Mouse (Mus musculus) intestine, embryonic 14.5 days (tissue): ENCODE results near the gene Zfp683. TPM values are rescaled to one million over a fixed set of nuclear protein-coding genes. Genes with fewer than 3 reads are reported as not detected.

ENCODE experiments used
- ATAC-seq: fragments of 200-750 bp; cut with Nextera tagmentation; replicated peaks from 2 replicates; pipeline ENCODE4 v1.8.0; 2017; ENCODE audit warnings: low read depth, moderate number of reproducible peaks, moderate TSS enrichment, moderate library complexity; ENCODE audit not compliant: low FRiP score, low TSS enrichment
- DNase-seq: peaks from one replicate; pipeline ENCODE4 v3.0.0-alpha.2; 2018; ENCODE audit warnings: low spot score
- H3K27ac ChIP-seq: fragments of 300-500 bp; sonication (generic); 2 replicates; pipeline ENCODE4 v1.5.1; 2014; ENCODE audit warnings: low read depth, mild to moderate bottlenecking, control low read depth
- H3K27me3 ChIP-seq: fragments of 300-500 bp; sonication (generic); replicated peaks from 2 replicates; pipeline ENCODE4 v1.6.1; 2014; ENCODE audit warnings: low read length, control low read depth; ENCODE audit not compliant: control insufficient read depth, insufficient read depth
- H3K36me3 ChIP-seq: fragments of 300-500 bp; sonication (generic); 2 replicates; pipeline ENCODE4 v1.6.1; 2014; ENCODE audit warnings: low read length, control low read depth; ENCODE audit not compliant: control insufficient read depth, insufficient read depth
- H3K4me1 ChIP-seq: fragments of 300-500 bp; sonication (generic); replicated peaks from 2 replicates; pipeline ENCODE4 v1.6.1; 2014; ENCODE audit warnings: low read length, control low read depth, mixed read lengths; ENCODE audit not compliant: control insufficient read depth, insufficient read depth
- H3K4me2 ChIP-seq: fragments of 300-500 bp; sonication (generic); 2 replicates; pipeline ENCODE4 v1.6.1; 2014; ENCODE audit warnings: low read length
- H3K4me3 ChIP-seq: fragments of 300-500 bp; sonication (generic); 2 replicates; pipeline ENCODE4 v1.5.1; 2014; ENCODE audit warnings: low read depth, low read length, control low read depth, mixed read lengths
- H3K9ac ChIP-seq: fragments of 300-500 bp; sonication (generic); 2 replicates; pipeline ENCODE4 v1.6.1; 2014; ENCODE audit warnings: mild to moderate bottlenecking, low read length
- H3K9me3 ChIP-seq: fragments of 300-500 bp; sonication (generic); 2 replicates; pipeline ENCODE4 v1.6.1; 2016; ENCODE audit warnings: low read length, control low read depth; ENCODE audit not compliant: control insufficient read depth
- WGBS: fragments of 180-500 bp; shearing (Covaris S2); extraction: QIAGEN DNeasy Blood & Tissue Kit; methylation state at CpG from one replicate; pipeline ENCODE4 v1.1.7; 2014; 5-methylcytosine and 5-hydroxymethylcytosine counted together
- polyA plus RNA-seq: library from polyadenylated mRNA; unstranded; fragments of >200 nt; fragmentation: Nextera tagmentation; extraction: Ambion mirVana; gene quantifications from 2 replicates; pipeline ENCODE4 v1.2.1, GENCODE M21; 2014

Gene Zfp683
- polyA plus RNA-seq, 1 experiment from 2014 or later = not detected

- Histone ChIP-seq H3K36me3 (no peaks in the 10 kb centered on the region), H3K27me3 (peaks cover 8% of the 10 kb centered on the region), H3K27ac (no peak overlapping the region), H3K4me2 (no peak overlapping the region), H3K9me3 (no peaks in the 10 kb centered on the region), H3K4me3 (no peak overlapping the region), H3K4me1 (peaks cover 6% of the 10 kb centered on the region), H3K9ac (no peak overlapping the region)
- DNase-seq (no peak), ATAC-seq (no peak)
- 55% methylated on average over 18 of the region's 18 CpGs for WGBS
Measured at GRCm38 (mm10) chr4:134061166-134061830, 7.7 kb downstream of the Zfp683 start.

DNA sequence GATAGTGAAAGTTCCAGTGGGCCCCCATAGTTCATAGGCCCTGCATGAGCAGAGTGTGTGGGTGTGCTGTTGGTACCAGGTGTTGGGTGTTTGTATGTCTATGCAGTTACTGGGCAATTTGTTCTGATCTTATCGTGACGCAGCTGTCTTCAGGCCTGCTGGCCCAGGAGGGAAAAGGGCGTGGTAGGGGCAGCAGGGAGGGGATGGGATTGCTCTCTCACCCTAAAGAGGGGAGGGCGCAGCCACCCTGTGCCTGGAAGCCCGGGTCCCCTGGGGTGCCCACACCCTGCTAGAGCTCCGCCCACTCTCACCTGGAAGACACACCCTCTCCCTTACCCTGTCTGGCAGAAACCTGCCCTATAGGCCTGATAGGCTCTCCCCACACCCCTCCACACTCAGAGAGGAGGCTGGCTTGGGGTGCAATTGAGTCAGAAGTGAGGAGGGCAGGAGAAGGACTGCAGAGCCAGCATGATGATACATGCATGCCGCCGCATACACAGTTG lies 8.4 kb downstream of the Zfp683 start:
- Histone ChIP-seq H3K36me3 (no peaks in the 10 kb centered on the region), H3K4me2 (no peak overlapping the region), H3K9me3 (no peaks in the 10 kb centered on the region), H3K27me3 (peaks cover 8% of the 10 kb centered on the region), H3K4me3 (no peak overlapping the region), H3K9ac (no peak overlapping the region), H3K4me1 (peaks cover 6% of the 10 kb centered on the region), H3K27ac (no peak overlapping the region)
- 39% methylated on average over 7 of the region's 8 CpGs for WGBS
- no peak for DNase-seq
- peak; percentile 73 for ATAC-seq

DNA sequence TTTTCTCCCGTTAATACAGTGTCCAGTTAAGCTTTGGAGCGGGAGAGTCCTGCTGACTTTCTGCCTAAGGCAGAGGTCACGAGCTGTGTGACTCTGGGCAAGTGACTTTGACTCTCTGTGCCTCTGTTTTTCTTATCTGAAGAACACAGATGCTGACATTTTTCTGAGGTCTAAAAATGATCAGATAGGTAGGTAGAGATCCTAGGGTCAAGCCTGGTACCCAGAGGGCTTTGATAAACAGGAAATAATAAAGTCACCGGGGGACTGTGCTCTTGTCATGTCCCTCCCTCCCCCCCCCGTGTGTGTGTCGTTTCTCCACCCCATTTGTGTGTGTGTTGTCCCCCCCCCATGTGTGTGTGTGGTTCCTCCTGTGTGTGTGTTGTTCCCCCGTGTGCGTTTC lies 8.9 kb downstream of the Zfp683 start:
- DNase-seq (no peak), ATAC-seq (no peak)
- Histone ChIP-seq H3K9ac (no peak overlapping the region), H3K4me2 (no peak overlapping the region), H3K36me3 (no peaks in the 10 kb centered on the region), H3K27ac (no peak overlapping the region), H3K9me3 (no peaks in the 10 kb centered on the region), H3K4me3 (no peak overlapping the region), H3K4me1 (peaks cover 6% of the 10 kb centered on the region), H3K27me3 (peaks cover 8% of the 10 kb centered on the region)
- WGBS = 60% methylated on average over 6 of the region's 8 CpGs

- peaks cover 8% of the 10 kb centered on the region for H3K27me3 ChIP-seq
- no peak overlapping the region; the same call in 1 of the 2 replicates for H3K9ac ChIP-seq
- no peaks in the 10 kb centered on the region for H3K9me3 ChIP-seq
- DNase-seq = peak; percentile 75
- peaks cover 6% of the 10 kb centered on the region; the same call in 1 of the 2 replicates for H3K4me1 ChIP-seq
- peak; percentile 30; the same call in 1 of the 2 replicates for ATAC-seq
- H3K27ac ChIP-seq = no peak overlapping the region
- no peaks in the 10 kb centered on the region for H3K36me3 ChIP-seq
- H3K4me2 ChIP-seq = peak overlapping the region; percentile 18; the same call in 1 of the 2 replicates
- no peak overlapping the region for H3K4me3 ChIP-seq
- 14% methylated on average over 23 of the region's 23 CpGs for WGBS
Measured at GRCm38 (mm10) chr4:134065431-134066004, 11.9 kb downstream of the Zfp683 start.

DNA sequence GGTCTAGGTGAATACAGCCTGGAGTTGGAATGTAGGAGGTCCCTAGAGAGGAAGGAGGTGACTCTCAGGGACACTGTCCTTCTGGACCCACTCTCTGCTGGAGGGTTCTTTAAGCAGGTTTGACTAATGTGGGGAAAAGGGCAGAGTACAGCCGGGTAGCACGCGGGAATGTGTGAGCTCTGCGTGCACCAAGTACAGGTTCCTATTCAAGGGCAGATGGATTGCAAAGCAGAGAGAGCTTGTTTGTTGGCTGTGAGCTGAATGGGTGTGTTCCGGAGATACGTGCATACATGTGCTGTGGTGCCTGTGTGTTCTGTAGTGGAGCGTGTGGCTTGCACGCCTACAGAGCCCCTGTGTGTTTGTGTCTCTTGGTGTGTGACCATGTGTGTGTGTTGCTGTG lies 13.7 kb downstream of the Zfp683 start:
- Histone ChIP-seq H3K4me2 (no peak overlapping the region), H3K4me1 (no peaks in the 10 kb centered on the region), H3K27me3 (peaks cover 8% of the 10 kb centered on the region), H3K9ac (no peak overlapping the region), H3K9me3 (no peaks in the 10 kb centered on the region), H3K4me3 (no peak overlapping the region), H3K36me3 (no peaks in the 10 kb centered on the region), H3K27ac (no peak overlapping the region)
- 78% methylated on average over 8 of the region's 8 CpGs for WGBS
- no peak for DNase-seq
- no peak for ATAC-seq

GRCm38 (mm10) chr4:134067833-134068544 lies 14.4 kb downstream of the Zfp683 start:
- Histone ChIP-seq H3K9ac (no peak overlapping the region), H3K4me1 (no peaks in the 10 kb centered on the region), H3K27me3 (peaks cover 8% of the 10 kb centered on the region), H3K4me3 (no peak overlapping the region), H3K27ac (no peak overlapping the region), H3K9me3 (no peaks in the 10 kb centered on the region), H3K36me3 (no peaks in the 10 kb centered on the region), H3K4me2 (no peak overlapping the region)
- ATAC-seq (no peak), DNase-seq (no peak)
- 77% methylated on average over 7 of the region's 7 CpGs for WGBS

DNA sequence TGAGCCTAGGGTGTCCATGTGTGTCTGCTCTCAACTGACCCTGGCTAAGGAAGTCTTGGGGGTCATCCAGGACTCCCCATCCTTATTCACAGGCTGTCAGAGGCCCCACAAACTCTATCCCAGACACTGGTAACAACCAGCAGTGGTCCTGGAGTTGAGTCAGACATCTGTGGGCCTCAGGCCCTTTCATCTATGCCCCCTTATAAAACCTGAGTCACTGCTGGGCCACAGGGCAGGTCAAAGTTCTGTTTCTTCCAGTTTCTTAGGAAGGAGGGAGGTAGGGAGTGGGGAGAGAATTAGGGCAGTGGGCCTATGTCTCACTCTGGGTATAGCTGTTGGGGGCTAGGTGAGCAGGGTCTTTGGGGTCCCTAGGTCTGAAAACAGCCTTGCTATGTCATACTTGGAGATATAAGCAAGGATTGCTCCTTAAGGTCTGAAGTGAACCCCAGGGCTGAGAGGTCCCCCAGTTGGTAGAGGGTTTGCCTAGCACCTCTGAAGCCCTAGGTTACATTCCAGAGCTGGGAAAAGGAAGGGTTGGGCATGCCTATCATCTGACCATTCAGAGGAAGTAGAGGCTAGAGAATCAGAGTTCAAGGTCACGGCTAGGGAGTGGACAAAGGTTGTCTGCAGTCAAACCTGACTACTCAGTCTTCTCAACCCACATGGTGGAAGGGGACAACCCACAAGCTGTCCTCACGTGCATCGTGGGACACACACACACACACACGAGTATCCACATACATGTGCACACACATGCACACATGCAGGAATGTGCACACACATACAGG lies 15.3 kb downstream of the Zfp683 start:
- Histone ChIP-seq H3K9ac (no peak overlapping the region), H3K4me1 (no peaks in the 10 kb centered on the region), H3K9me3 (no peaks in the 10 kb centered on the region), H3K4me2 (no peak overlapping the region), H3K27ac (no peak overlapping the region; the same call in 1 of the 2 replicates), H3K27me3 (peaks cover 8% of the 10 kb centered on the region), H3K4me3 (no peak overlapping the region), H3K36me3 (no peaks in the 10 kb centered on the region)
- ATAC-seq = no peak
- DNase-seq = no peak
- 86% methylated on average over 4 of the region's 4 CpGs for WGBS

- no peaks in the 10 kb centered on the region for H3K36me3 ChIP-seq
- no peak overlapping the region for H3K27ac ChIP-seq
- no peak overlapping the region for H3K4me3 ChIP-seq
- no peaks in the 10 kb centered on the region for H3K27me3 ChIP-seq
- ATAC-seq (no peak), DNase-seq (no peak)
- H3K4me2 ChIP-seq = no peak overlapping the region
- no peaks in the 10 kb centered on the region for H3K9me3 ChIP-seq
- peaks cover 5% of the 10 kb centered on the region; the same call in 1 of the 2 replicates for H3K4me1 ChIP-seq
- 10% methylated on average over 3 of the region's 3 CpGs for WGBS
- H3K9ac ChIP-seq = no peak overlapping the region
Measured at GRCm38 (mm10) chr4:134078694-134079093, 25.1 kb downstream of the Zfp683 start.
